Mouse (Mus musculus) kidney, embryonic 14.5 days (tissue): ENCODE measurements around the gene Id1. TPM values are rescaled to one million over a fixed set of nuclear protein-coding genes. Genes with fewer than 3 reads are reported as not detected.

Source experiments
- ATAC-seq: fragments of 200-750 bp; cut with Nextera tagmentation; 2 replicates; pipeline ENCODE4 v1.8.0; 2017; ENCODE audit warnings: moderate number of reproducible peaks, mild to moderate bottlenecking, moderate TSS enrichment, moderate library complexity; ENCODE audit not compliant: low FRiP score, low TSS enrichment
- H3K27ac ChIP-seq: fragments of 300-500 bp; sonication (generic); 2 replicates; pipeline ENCODE4 v1.5.1; 2014; ENCODE audit warnings: low read depth, mild to moderate bottlenecking, low read length, moderate library complexity, mixed read lengths
- H3K27me3 ChIP-seq: fragments of 300-500 bp; sonication (generic); 2 replicates; pipeline ENCODE4 v1.6.1; 2014; ENCODE audit warnings: mild to moderate bottlenecking, low read length; ENCODE audit not compliant: control insufficient read depth, insufficient read depth
- H3K36me3 ChIP-seq: fragments of 300-500 bp; sonication (generic); 2 replicates; pipeline ENCODE4 v1.6.1; 2014; ENCODE audit warnings: low read length, mixed read lengths; ENCODE audit not compliant: control insufficient read depth, insufficient read depth
- H3K4me1 ChIP-seq: fragments of 300-500 bp; sonication (generic); 2 replicates; pipeline ENCODE4 v1.6.1; 2014; ENCODE audit warnings: low read length, mixed read lengths; ENCODE audit not compliant: control insufficient read depth, insufficient read depth
- H3K4me2 ChIP-seq: fragments of 300-500 bp; sonication (generic); replicated peaks from 2 replicates; pipeline ENCODE4 v1.6.1; 2014; ENCODE audit warnings: low read depth, mild to moderate bottlenecking, low read length
- H3K4me3 ChIP-seq: fragments of 300-500 bp; sonication (generic); 2 replicates; pipeline ENCODE4 v1.5.1; 2014; ENCODE audit warnings: mild to moderate bottlenecking, low read length
- H3K9ac ChIP-seq: fragments of 300-500 bp; sonication (generic); 2 replicates; pipeline ENCODE4 v1.6.1; 2014; ENCODE audit warnings: low read depth, mild to moderate bottlenecking, low read length, moderate library complexity
- H3K9me3 ChIP-seq: fragments of 300-500 bp; sonication (generic); 2 replicates; pipeline ENCODE4 v1.6.1; 2016; ENCODE audit warnings: low read length; ENCODE audit not compliant: control insufficient read depth
- WGBS: fragments of 180-500 bp; shearing (Covaris S2); extraction: QIAGEN DNeasy Blood & Tissue Kit; methylation state at CpG from one replicate; pipeline ENCODE4 v1.1.7; 2014; 5-methylcytosine and 5-hydroxymethylcytosine counted together
- polyA plus RNA-seq: library from polyadenylated mRNA; unstranded; fragments of >200 nt; fragmentation: Nextera tagmentation; extraction: Ambion mirVana; gene quantifications from 2 replicates; pipeline ENCODE4 v1.2.1, GENCODE M21; 2014

The Id1 gene
- 129 and 178 TPM in 2 replicates for polyA plus RNA-seq

DNA sequence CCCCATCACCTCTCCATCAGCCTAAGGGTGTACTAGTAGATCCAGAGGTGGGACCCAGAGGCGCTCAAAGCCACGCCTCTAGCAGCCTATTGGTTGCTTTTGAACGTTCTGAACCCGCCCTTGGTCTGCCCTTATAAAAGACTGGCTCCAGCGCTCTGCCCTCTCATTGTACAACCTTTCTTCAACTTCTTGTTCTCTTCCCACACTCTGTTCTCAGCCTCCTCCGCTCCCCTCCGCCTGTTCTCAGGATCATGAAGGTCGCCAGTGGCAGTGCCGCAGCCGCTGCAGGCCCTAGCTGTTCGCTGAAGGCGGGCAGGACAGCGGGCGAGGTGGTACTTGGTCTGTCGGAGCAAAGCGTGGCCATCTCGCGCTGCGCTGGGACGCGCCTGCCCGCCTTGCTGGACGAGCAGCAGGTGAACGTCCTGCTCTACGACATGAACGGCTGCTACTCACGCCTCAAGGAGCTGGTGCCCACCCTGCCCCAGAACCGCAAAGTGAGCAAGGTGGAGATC lies at the start of gene Id1:
Gene Id1, plus strand, starts transcription at position 162 of the 512 bp plus-strand sequence.
- Histone ChIP-seq H3K9ac (peak within 1 kb of the TSS; percentile 95), H3K9me3 (no peaks in the 10 kb centered on the region), H3K36me3 (peaks cover 3% of the 10 kb centered on the region; the same call in 1 of the 2 replicates), H3K4me2 (peak within 1 kb of the TSS; percentile 90), H3K4me3 (peak within 1 kb of the TSS; percentile 92), H3K27ac (peak within 1 kb of the TSS; percentile 85), H3K27me3 (no peaks in the 10 kb centered on the region), H3K4me1 (peaks cover 45% of the 10 kb centered on the region)
- ATAC-seq, result peak; percentile 81
- under 1% methylated on average over 28 of the region's 28 CpGs for WGBS

GRCm38 (mm10) chr2:152686399-152686798 lies 49.7 kb upstream of the Id1 start:
- peak overlapping the region; percentile 37; the same call in 1 of the 2 replicates for H3K27ac ChIP-seq
- H3K9ac ChIP-seq, result no peak overlapping the region; the same call in 1 of the 2 replicates
- H3K4me3 ChIP-seq, result 0 out of 2 replicates have a peak overlapping the region, but pooled peaks have one; percentile 9
- H3K4me2 ChIP-seq, result peak overlapping the region; percentile 17; the same call in 1 of the 2 replicates
- H3K36me3 ChIP-seq, result peaks cover 94% of the 10 kb centered on the region
- no peaks in the 10 kb centered on the region for H3K4me1 ChIP-seq
- 0 out of 2 replicates have a peak, but pooled peaks have one; percentile 4 for ATAC-seq
- 58% methylated on average over 12 of the region's 12 CpGs for WGBS
- peaks cover 5% of the 10 kb centered on the region; the same call in 1 of the 2 replicates for H3K9me3 ChIP-seq
- no peaks in the 10 kb centered on the region for H3K27me3 ChIP-seq

DNA sequence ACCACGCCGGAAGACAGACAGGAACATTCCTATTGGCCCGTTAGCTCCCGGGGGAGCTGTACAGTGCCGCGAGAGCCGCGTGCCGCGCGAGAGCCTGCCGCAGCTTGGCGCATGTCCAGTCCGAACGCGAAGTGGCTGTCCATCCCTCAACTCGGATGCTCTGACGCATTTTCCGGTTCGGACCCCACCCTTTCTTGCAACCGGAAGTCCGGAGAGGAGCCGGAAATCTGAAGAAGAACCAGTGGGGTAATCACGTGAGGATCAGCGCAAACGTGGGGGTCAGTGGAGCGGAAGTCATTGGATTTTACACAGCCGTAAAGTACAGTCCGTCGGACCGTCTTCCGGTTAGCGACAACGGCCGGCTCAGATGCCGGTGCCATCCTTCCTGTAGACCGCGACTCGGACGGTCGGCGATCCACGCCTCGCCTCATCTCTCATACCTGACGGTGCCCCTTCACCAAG lies 49.2 kb upstream of the Id1 start, which contains the start of gene Mcts2:
Gene Mcts2, plus strand, starts transcription at position 230 of the 462 bp plus-strand sequence.
- peak within 1 kb of the TSS; percentile 37; the same call in 1 of the 2 replicates for H3K27ac ChIP-seq
- H3K36me3 ChIP-seq, result peaks cover 90% of the 10 kb centered on the region
- H3K27me3 ChIP-seq, result no peaks in the 10 kb centered on the region
- peak within 1 kb of the TSS; percentile 59 for H3K4me2 ChIP-seq
- H3K9ac ChIP-seq, result peak within 1 kb of the TSS; percentile 55; the same call in 1 of the 2 replicates
- no peaks in the 10 kb centered on the region for H3K4me1 ChIP-seq
- H3K9me3 ChIP-seq, result peaks cover 5% of the 10 kb centered on the region; the same call in 1 of the 2 replicates
- peak; percentile 96 for ATAC-seq
- 45% methylated on average over 45 of the region's 45 CpGs for WGBS
- peak within 1 kb of the TSS; percentile 48 for H3K4me3 ChIP-seq

DNA sequence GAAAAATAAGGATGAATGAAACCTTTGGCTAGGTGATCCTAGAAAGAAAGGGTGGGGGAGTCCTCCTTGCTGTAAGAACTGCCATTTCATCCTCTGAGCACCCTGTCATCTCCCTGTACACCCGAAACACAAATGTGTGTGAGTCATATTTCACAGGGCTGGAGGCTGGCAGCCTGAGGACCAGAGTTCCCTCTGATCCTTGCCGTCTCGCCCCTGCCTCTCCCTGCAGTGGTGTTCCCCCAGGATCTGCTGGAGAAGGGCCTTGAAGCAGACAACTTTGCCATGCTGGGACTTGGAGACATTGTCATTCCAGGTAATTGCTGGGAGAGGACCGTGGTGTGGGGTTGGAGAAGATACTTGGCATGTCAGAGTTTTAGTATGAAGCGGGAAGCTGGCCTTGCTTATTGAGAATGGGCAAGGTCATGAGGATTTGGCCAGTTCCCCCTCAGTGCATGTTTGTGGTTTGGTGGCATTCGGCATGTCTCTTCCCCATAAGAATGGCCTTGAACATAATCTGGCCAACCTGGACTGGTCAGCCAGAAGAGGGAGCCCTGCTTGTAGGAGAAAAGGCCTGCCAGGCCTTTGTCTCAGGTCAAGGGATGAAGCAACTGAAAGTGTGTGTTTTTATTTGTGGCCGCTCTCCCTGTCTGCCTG lies 44.4 kb upstream of the Id1 start:
- H3K36me3 ChIP-seq, result peaks cover 71% of the 10 kb centered on the region
- no peak for ATAC-seq
- 71% methylated on average over 7 of the region's 7 CpGs for WGBS
- no peaks in the 10 kb centered on the region for H3K27me3 ChIP-seq
- H3K9ac ChIP-seq, result no peak overlapping the region
- no peak overlapping the region for H3K4me2 ChIP-seq
- no peaks in the 10 kb centered on the region; the same call in 1 of the 2 replicates for H3K9me3 ChIP-seq
- no peak overlapping the region for H3K4me3 ChIP-seq
- H3K27ac ChIP-seq, result peak overlapping the region; percentile 31; the same call in 1 of the 2 replicates
- no peaks in the 10 kb centered on the region for H3K4me1 ChIP-seq

DNA sequence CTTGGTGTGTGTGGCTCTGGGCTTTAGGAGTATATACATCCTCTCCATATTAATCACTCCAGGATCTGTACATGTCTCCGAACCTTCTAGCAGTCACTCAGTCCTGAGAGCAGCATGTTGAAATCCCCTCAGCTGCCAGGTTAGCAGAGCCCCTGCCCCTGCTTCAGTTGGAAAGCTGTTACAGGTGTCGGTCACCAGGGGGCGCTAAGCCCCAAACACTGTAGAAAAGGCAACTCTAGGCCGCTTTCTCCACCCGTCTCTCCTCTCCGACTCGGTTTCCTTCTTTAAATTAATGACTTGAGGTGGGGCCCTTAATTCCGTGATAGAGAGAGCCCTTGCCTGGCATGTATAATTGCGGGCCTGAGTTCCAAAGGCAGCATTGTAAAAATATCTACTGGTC lies 42.8 kb upstream of the Id1 start:
- peak; percentile 37; the same call in 1 of the 2 replicates for ATAC-seq
- H3K27ac ChIP-seq, result no peak overlapping the region
- peaks cover 69% of the 10 kb centered on the region for H3K36me3 ChIP-seq
- H3K9ac ChIP-seq, result peak overlapping the region; percentile 24; the same call in 1 of the 2 replicates
- H3K9me3 ChIP-seq, result no peaks in the 10 kb centered on the region
- 21% methylated on average over 9 of the region's 9 CpGs for WGBS
- H3K4me1 ChIP-seq, result no peaks in the 10 kb centered on the region
- peak overlapping the region; percentile 12; the same call in 1 of the 2 replicates for H3K4me2 ChIP-seq
- H3K4me3 ChIP-seq, result peak overlapping the region; percentile 7; the same call in 1 of the 2 replicates
- no peaks in the 10 kb centered on the region for H3K27me3 ChIP-seq

- Histone ChIP-seq H3K9ac (peak overlapping the region; percentile 24), H3K27ac (no peak overlapping the region), H3K36me3 (peaks cover 69% of the 10 kb centered on the region), H3K27me3 (no peaks in the 10 kb centered on the region), H3K4me2 (peak overlapping the region; percentile 12; the same call in 1 of the 2 replicates), H3K4me1 (no peaks in the 10 kb centered on the region), H3K9me3 (no peaks in the 10 kb centered on the region), H3K4me3 (0 out of 2 replicates have a peak overlapping the region, but pooled peaks have one; percentile 7)
- ATAC-seq, result no peak
- WGBS, result 82% methylated on average over 13 of the region's 13 CpGs
Measured at GRCm38 (mm10) chr2:152693735-152694134, 42.3 kb upstream of the Id1 start.

GRCm38 (mm10) chr2:152694708-152695107 lies 41.3 kb upstream of the Id1 start:
- Histone ChIP-seq H3K27ac (no peak overlapping the region), H3K27me3 (no peaks in the 10 kb centered on the region), H3K4me3 (no peak overlapping the region), H3K9me3 (no peaks in the 10 kb centered on the region), H3K4me1 (no peaks in the 10 kb centered on the region), H3K36me3 (peaks cover 69% of the 10 kb centered on the region), H3K9ac (no peak overlapping the region), H3K4me2 (no peak overlapping the region)
- 59% methylated on average over 7 of the region's 7 CpGs for WGBS
- ATAC-seq, result no peak

GRCm38 (mm10) chr2:152696016-152696415 lies 40.0 kb upstream of the Id1 start:
- no peak overlapping the region for H3K4me3 ChIP-seq
- H3K4me2 ChIP-seq, result no peak overlapping the region
- ATAC-seq, result no peak
- H3K36me3 ChIP-seq, result peaks cover 69% of the 10 kb centered on the region
- H3K27me3 ChIP-seq, result no peaks in the 10 kb centered on the region
- WGBS, result 64% methylated on average over 10 of the region's 10 CpGs
- peak overlapping the region; percentile 44; the same call in 1 of the 2 replicates for H3K9ac ChIP-seq
- no peaks in the 10 kb centered on the region for H3K4me1 ChIP-seq
- H3K9me3 ChIP-seq, result peaks cover 3% of the 10 kb centered on the region; the same call in 1 of the 2 replicates
- no peak overlapping the region for H3K27ac ChIP-seq
